Mouse (Mus musculus) cerebellum, adult 8-10 months (tissue): Measurements from ENCODE around the gene Fgf15.
"Not testable (repeated sequence)": the region's sequence is repeated elsewhere in the genome, so short reads cannot be mapped to it uniquely, and the experiment has no call there.

Experiments
- DNase-seq: peaks from one replicate; pipeline ENCODE4 v3.0.0; 2022

Gene Fgf15

DNA sequence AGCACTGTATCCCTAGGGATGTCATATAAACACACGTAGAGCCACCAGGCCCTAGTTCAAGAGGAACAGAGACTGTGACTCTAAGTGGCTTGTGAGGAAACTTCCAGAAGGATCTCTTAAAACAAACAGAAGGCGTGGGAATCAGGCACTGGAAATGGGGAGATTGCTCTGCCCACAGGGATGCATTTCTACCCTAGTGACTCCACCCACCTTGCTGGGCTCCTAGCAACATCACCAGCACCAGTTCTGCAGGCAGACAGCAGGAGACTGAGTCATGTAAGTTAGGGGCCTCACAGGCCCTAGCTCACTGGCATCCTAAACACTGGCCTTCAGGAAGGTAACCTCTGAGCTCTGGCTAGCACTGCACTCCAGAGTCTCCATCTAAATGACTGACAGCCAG, 4.5 kb upstream of the Fgf15 start:
- DNase-seq: no peak

DNA sequence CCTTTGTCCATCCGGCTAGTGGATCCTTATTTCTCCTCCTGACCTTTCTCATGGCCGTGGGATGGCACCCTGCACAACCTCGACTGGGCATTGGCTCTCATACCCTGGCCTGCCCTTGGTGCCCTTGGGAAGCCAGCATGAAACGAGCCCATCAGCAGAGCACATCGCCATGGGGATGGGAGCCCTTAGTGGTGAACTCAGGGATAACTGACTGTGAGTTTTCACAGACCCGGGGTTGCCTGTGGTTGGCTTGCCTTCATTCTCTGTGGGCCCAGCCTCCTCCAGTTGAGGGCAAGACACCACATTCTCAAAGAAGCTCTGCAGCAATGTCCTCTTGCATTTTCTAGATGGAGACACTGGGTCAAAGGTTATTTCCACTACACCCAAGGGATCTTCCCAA, 4.0 kb upstream of the Fgf15 start:
- no peak for DNase-seq

DNA sequence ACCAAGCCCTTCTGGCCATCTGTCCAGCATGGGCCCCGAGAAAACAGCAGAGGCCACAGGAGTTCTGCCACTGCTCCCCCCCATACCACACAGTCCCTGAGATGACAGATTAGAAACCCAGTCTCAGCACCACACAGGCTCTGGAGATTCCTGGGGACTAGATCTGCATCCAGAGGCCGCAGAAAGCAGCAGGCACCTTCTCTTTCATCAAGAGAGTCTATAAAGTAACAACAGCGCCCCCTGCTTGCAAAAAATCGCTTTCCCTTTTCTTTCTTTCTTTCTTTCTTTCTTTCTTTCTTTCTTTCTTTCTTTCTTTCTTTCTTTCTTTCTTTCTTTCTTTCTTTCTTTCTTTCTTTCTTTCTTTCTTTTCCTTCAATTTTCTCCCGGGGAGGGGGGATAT, 2.1 kb upstream of the Fgf15 start:
- peak; percentile 12 for DNase-seq

DNA sequence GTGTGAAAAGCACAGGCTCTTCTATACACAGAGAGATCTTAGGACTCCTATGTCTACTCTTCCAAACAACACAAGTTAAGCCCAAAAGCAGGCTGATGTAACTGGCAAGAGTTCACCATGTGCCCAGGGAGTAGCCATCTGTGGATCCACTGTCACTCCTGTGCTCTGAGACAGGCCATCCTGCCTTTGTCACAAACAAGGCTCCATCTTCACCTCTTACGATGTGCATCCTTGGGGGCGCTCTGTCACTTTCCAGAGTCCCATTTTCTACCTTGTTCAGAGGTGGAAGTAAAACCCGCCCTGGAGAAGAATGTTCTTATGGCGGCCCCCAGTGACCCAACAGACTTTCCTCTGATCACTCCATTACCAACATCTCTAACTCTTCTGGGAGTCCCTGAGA, 1.6 kb upstream of the Fgf15 start:
- no peak for DNase-seq

DNA sequence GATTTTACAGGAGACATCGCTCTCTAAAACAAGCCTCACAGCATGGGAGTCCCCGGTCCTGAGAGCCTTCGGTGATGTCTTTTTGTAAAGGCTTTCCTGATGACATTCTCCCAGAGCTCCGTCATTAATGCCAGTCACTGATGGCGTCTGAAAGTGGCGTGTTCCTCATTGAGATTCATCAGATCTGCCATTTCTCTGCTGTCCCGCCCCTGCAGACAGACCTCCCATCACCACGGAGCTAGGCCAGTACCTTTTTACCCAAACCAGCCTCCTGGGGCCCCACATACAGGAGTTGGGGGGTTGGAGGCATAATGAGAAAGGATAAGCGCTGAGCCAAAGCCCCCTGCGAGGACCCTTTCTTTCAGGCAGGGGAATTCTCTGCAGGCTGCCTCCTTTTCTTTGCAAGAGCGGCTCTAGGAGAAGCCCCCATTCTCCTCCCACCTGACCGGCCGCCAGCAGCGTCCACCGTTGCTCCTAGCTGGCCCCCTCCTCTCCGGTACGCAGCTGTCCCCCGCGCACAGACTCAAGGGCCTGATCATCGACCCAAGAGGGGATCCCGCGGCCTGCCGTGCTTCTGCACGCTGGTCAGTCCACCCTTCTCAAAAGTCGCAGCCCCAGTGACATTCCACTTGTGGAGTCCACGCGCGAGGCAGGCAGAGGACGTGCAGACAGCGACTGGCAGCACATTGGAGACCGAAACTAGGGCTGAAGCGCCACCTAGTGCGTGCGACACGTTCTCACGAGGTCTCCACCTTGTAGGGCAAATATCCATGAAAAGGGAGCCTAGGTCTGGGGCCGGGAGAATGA, 823 bp upstream of the Fgf15 start:
- DNase-seq: peak; percentile 62

DNA sequence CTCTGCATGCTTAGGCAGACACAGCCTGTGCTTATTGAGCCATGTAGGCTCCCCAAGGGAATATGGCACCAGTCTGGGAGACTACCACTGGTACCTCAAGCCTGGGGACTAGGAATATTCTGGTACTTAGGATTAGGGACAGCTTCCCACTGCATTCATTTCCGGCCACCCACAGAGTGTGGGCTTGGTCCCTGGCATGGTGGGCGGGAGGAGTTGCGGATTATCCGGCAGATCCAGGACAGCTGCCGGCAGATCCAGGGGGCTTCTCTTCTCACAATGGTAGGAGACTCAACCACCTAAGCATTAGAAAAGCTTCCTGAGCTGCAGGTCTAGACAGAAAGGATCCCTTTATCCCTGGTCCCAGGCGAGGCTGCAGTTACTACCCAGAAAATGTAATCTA, 2.2 kb downstream of the Fgf15 start:
- no peak for DNase-seq

DNA sequence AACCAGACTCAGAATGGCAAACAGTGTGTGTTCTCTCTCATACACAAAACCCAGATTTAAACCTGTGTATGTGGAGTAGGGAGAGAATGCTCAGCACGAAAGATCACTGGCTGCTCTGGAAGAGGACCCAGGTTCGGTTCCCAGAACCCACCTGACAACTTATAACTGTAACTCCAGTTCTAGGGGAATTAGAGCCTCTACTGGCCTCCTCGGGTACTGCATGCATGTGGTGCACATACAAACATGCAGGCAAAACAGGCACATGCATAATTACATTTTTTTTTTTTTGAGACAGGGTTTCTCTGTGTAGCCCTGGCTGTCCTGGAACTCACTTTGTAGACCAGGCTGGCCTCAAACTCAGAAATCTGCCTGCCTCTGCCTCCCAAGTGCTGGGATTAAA, 9.2 kb downstream of the Fgf15 start:
- DNase-seq: not testable (repeated sequence)

DNA sequence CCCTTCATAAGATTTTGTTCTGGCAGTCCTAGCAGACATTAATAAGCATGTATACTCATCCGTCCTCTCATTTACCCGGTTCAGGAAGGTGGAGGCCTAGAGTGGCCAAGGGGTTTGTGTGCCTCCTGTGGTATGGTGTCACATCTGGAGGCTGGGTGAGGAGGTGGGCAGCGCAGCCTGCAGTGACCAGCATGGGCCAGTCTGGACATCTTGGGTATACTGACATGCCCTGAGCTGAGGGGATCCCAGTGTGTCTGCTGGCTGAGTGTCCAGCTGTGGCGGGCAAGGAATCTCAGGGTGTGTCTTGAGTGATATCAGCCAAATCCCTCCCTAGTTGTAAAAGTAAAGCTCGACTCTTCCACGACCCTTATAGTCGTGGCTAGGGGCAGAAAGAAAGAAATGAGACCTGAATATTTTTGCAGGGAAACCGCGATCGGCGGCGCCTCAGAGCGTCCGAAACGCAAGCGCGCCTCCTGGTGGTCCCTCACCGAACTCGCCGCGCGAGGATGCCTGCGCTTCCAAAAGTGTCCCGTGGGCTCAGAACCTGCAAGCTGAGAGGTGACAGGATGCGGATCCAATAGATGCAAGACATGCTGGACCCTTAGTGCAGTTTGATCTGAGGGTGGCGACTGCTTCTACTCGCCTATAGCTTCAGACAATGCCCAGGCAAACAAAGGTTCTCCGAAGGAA, 10.5 kb downstream of the Fgf15 start:
- peak; percentile 58 for DNase-seq

DNA sequence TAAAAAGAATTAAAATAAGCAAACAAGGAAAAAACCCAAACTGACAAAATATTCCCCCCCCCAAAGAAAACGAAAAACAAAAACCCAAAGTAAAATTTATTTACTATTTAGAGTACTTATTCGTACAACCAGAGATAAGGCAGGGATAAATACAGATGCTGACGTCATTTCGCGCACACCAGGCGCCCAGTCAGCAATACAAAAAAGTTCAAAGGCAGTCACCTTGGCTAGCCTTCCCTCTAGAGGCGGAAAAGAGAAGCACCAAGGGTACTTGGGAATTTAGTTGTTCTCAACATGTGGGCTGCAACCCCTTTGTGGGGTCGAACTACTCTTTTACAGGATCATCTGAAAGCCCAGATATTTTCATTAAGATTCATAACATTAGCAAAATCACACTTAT, 11.5 kb downstream of the Fgf15 start:
- DNase-seq: no peak

DNA sequence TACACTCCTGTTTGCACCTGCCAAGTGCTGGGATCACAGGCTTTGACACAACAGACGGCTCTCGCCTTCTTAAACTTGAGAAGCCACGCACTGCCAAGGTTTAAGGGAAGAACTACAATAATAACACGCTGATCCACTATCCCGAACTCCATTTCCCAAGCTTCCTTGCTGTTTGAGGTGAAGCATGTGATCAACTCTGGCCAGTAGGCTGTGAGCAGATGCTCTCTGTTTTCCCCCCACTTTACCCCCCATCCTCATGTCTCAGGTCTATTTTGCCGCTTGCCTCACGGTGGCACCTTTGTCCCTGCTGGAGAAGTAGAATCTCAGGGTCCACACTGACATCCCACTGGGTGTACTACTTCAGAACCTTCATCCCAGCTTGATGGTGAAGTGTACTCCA, 12.4 kb downstream of the Fgf15 start:
- DNase-seq: no peak

DNA sequence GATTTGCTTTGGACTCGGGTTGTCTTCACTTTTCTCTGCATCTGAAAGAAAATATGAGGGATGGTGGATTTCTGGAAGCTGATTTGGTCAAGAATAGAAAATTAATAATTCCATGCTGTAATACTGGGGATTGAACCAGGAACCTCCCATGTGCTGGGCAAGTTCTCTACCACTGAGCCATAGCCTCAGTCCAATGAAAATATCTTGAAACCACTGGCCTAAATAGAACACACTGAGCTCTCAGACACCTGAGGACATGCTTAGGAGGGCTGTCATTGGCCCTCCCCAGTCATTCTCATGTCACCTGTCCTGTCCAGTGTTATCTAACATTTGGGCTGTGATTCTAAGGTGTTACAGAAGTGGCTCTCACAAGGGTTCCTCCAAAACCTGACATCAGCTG, 14.8 kb downstream of the Fgf15 start:
- DNase-seq: no peak

DNA sequence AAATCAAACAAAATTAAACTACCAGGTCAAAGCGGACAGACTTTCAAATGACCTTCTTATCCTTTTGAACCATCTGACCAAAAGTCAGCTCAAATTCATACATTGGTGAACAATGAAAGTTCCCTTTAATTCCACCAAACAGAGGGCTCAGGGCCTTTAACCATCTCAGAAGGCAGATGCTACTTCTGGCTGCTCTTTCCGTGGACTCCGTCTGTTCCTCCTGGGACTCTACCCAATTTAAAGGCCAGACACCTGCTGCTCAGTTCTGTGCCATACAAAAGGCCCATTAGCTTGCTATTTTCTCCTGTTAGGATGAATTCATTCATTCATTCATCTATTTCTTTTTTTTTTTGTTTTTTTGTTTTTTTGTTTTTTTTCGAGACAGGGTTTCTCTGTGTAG, 16.6 kb downstream of the Fgf15 start:
- DNase-seq: peak; percentile 67

DNA sequence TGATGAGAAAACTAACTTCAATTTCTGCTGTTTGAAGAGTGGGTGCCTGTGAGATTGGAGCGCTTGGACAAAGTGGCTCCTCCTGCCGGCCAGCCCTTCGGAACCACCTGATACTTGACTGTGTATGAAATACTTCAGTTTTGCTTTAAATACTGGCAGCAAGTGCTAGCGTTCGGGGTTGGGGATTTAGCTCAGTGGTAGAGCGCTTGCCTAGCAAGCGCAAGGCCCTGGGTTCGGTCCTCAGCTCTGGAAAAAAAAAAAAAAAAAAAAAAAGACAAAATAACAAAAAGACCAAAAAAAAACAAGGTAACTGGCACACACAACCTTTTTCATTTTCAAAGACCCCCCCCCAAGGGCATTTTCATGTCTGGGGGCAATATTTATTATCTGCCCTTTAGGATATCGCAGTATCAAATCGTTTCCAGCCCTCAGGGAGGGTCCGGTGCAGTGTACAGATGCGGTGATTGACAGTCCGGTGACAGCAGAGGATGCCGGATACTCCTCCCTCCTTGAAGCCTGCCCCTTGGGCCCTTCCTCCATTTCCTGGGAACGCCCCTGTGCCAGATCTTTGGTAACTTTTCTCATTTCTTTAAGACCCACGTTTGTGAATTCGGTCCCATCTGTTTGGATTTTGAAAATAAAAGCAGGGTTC, 18.1 kb downstream of the Fgf15 start:
- no peak for DNase-seq

DNA sequence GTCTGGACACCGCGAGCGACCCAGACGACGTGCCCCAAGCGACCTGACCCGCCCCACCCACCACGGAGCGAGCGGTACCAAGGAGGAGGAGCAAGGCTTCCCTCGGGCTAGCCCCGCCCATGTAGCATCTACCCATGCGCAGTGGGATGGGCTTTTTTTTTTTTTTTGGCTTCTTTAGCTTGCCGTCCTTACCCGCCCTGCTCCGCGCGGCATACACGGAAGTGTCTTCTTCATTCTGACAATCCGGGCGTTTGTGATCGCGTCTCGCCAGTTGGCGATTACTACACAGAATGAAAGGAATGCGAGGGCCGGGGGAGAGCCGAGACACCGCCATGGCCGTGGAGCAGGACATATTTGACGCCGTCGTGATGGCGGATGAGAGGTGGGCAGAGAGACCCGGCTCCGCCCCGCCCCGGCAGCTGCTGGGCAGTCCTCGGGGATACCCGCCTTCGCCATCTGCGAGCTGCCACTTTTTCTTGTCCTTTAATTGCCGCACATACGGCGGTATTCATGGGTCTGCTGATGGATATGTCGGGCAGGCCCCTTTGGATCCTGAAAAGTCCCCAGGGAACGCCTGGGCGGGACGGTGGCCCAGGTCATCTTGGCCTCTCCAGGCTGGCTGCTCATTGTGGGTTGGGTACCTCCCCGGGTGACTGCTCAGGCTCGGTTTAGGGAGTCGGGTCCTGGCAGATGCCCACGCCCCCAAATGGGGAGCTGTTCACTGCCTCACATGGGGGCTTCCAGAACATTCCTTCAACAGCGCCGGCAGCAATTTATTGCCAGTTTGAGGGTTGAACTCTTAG, 18.8 kb downstream of the Fgf15 start, which contains the start of gene LTO1:
LTO1 (plus strand) TSS at position 153 of the 803 bp plus-strand sequence.
- peak; percentile 89 for DNase-seq

DNA sequence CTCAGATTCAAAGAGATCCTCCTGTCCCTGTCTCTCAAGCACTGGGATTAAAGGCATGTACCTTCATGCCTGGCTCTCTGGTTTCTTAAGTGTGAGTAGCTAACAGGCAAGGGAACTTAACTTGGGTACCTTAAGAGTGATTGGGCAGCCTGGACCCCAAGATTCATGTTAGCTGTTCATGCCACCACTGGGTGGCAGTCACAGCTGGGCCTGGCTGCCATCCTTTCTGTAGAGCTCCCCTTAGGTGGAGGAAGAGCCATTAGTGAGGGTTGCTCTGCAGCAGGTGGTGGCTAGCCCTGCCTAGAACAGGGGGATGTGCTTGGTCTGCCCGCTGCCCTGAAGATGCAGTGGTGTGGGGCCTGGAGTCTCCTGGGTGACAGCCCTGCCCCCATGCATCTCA, 22.5 kb downstream of the Fgf15 start:
- DNase-seq: no peak

DNA sequence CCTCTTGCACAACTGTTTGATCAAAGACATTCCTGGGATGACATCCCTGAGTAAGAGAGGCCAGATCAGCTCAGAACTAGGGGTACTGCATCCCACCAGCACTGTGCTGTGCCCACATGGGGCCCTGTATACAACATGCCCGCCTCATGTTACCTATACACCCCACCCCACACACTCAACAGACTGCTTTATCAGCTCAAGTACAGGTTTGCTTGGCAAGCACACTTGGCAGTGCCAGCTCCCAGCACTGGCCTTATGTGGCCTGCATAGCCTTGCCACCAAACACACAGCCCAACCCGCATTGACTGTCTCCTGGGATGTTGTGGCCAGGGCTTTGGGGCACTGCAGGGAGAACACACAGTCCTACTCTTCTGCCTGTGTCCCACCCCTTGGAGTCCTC, 31.3 kb downstream of the Fgf15 start:
- DNase-seq: no peak

DNA sequence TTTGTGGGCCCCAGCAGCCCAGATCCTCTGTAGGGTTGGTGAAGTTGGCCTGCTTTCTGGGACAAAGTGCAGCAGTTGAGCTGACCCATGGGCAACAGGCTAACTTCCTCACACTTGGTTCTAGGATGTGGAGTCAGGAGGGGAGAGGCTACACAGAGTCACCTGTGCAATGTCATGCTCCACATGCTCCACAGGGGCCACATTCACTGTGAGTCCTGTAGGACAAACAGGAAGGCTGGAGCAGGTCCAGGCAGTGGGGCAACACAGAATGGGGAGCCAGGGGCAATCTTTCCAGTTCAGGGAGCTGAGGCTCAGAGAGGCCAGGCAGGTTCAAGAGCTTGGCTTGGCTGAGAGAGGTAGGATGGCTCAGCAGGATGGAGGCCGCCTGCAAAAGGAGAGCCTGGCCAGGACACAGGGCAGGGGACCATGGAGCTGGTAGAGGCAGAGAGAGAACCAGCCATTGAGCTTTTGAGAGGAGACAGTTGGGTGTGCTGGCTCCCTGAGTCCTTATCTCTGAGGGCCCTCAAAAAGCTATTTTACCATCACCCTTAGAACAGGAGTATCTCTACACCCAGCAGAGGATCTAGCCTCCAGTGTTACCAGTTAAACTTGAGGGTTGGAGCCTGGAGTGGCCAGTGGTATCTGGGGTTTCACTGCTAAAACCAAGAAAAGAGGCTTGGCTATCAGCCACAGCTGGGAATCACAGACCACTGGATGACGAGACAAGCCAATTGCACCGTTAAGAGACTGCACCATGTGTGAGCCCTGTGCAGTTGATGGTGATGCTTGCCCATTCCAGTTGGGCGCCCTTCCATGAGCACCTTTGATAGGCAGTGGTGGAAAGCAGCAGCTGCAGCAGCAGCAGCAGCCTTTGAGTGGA, 31.9 kb downstream of the Fgf15 start:
- DNase-seq: no peak

DNA sequence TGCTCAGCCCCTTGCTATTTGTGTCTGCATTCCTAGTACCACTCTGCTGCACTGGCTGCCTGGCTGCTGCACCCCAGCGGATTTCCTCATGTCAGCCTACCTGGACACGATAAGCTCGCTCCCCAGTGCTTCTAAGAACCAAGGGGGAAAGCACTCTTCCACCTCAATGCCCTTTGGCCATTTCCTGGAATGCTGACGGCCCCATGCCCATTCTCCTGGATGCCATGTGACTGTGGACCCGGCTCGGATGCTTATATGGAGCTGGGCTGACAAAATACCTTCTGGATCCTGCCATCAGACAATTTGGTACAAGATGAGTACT, 32.5 kb downstream of the Fgf15 start:
- DNase-seq: no peak

DNA sequence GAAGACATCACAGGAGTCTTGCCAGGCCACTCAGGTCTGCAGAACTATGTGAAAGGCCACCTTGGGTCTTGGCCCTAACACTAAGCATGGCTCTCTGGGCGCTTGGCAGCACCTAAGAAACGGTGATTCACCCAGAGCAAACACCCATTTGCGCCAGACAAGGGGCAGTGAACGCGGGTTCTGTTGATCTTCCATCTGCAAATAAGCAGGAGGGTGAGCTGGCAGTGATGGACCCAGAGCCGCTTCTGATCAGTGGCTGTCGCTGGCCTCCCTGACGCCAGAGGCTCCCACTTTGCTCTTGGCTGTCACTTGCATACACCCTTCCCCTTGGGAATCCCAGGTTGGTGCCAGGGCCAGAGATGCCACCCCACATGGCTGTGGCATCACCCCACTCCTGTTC, 33.2 kb downstream of the Fgf15 start:
- no peak for DNase-seq

DNA sequence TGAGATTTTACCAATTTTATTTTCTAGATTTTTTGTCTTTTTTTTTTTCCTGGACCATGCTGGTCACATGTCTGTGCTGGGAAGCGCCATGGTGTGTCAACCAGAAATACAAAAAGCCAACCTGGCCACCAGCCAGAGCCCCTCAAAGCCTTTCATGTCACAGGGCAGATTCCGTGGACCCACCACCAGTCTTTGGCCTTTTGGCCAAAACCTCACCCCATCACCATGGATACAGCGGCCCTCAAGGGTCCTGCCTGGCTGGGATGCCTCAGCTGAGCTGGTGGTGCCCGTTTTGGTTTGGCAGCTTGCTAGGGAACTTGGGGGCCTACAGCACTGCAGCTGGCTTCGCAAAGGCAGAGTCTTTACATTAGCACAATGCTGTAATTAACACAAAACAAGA, 33.6 kb downstream of the Fgf15 start:
- no peak for DNase-seq

DNA sequence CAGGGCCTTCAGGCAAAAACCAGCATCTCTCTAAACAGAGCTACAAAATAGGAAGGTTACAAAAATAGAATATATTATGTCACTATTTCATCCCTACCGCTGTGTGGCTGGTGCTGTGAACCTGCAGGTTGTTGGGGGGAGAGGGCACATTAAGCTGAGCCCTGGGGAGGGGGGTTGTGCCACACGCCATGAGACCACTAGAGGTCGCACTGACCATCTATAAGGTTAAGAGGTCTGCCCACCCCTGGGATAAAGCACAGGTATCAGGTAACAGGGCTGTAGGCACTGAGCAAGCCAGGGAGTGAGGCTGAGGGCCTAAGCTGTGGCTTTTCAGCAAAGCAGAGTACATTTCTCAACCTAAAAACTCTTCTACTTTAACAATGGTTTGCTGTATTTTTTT, 35.4 kb downstream of the Fgf15 start:
- no peak for DNase-seq

DNA sequence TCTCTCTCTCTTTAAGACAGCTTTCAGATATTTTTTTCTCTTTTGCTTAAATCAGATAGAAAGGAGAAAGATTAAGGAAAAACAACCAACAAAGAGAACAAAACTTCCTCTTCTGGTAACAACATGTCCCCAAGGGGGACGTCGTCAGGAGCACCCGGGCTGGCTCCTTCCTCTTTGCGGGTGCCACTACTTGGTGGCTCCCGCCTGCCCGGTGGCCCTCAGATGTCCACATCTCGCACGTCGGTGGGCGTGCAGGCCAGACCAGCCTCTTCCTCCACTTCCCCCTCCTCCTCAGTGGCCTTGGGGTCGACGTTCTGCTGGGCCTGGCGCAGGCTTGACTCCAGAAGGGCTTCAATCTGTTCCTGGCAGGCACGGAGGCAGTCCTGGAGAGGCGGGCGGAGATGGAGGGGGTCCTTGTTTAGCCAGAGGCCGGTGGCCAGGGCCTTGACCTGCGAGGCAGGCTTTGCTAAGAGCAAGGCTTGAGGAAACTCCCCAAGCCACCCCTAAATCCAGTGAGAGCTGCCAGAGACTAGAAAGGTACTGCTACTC, 36.1 kb downstream of the Fgf15 start:
- no peak for DNase-seq
